Mouse (Mus musculus): Measurements from ENCODE around the gene Ube2j2.

The Ube2j2 gene

DNA sequence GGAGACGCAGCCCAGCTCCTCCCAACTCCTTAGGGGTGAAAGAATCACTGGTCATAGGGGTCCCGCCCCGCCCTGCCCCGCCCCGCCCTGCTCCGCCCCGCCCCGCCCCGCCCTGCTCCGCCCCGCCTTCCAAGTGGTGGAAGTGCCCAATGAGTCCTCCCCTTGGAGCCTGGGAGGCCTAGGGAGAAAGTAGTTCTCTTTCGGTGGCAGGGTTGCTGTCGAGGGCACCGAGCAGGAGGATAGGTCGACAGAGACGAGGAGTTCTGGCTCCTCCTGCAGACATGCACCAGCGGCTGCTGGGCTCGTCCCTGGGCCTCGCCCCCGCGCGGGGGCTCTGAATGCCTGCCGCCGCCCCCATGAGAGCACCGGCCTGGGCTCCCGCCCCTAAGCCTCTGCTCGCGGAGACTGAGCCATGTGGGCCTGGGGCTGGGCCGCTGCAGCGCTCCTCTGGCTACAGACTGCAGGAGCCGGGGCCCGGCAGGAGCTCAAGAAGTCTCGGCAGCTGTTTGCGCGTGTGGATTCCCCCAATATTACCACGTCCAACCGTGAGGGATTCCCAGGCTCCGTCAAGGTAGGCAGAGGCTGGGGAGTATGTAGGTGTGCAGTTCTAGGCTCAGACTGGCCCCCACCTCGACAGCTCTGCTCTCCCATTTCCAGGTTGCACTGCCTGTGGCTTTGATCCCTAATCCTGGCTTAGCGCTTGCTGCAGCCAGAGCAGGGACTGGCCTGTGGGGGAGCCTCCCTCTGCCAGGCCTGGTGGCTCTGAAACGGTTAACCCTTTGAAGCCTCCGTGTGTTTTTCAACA lies 18.7 kb downstream of the Ube2j2 start, which contains the start of gene C1qtnf12:
TSS of gene C1qtnf12 (plus strand) at position 152 of the 805 bp plus-strand sequence.
- DNase-seq (ENCODE audit: extremely low spot score, low read depth, low spot score) = no peak

- DNase-seq (ENCODE audit: extremely low spot score, low read depth, low spot score) = no peak
Observed at GRCm38 (mm10) chr4:155963106-155963505, 19.5 kb downstream of the Ube2j2 start.

GRCm38 (mm10) chr4:155964396-155964795 lies 20.8 kb downstream of the Ube2j2 start:
- DNase-seq (ENCODE audit: extremely low spot score, low read depth, low spot score) = no peak

GRCm38 (mm10) chr4:155969043-155969653 lies 25.5 kb downstream of the Ube2j2 start:
- no peak for DNase-seq (ENCODE audit: extremely low spot score, low read depth, low spot score)

- no peak for DNase-seq (ENCODE audit: extremely low spot score, low read depth, low spot score)
Observed at GRCm38 (mm10) chr4:155970286-155970685, 26.7 kb downstream of the Ube2j2 start.

GRCm38 (mm10) chr4:155972651-155973050 lies 29.0 kb downstream of the Ube2j2 start:
- DNase-seq (ENCODE audit: extremely low spot score, low read depth, low spot score) = no peak

DNA sequence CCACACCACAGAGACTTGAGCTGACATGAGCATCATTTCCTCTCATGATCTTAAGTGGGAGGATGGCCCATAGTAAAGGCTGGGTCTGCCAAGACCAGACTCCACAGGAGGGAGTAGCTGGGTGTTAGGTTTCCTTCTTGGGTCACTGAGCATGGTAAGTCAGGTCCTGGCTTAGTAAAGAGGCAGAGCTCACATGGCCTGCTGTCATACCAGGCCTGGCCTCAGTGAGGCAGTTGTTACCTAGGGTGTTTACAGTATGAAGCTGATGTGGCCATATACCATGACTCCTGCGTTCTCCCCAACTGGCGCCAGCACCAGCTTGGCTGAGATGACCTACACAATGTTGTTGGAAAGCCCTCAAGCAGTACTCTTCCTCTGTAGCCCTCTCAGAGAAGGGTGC lies 29.6 kb downstream of the Ube2j2 start:
- DNase-seq (ENCODE audit: extremely low spot score, low read depth, low spot score) = no peak

- DNase-seq (ENCODE audit: extremely low spot score, low read depth, low spot score) = no peak
Observed at GRCm38 (mm10) chr4:155981436-155982082, 37.9 kb downstream of the Ube2j2 start.

DNA sequence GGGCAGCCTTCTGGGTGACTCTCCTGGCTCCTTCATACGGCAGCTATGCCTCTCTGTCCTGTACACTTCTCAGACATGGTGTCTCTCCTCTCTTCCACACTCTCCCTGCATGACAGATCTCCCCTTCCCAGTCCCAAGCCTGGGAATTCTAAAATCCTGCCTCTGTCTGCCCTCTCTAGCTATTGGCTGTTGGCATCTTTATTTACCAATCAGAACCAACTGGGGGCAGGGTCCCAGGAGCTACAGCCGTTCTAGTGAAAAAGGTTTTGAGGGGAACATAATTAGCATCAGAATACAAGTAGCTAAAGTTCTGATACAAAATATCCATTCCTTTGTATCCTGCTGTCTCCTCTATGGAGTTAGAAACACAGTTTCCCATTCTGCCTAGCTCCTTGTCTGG lies 40.2 kb downstream of the Ube2j2 start:
- DNase-seq (ENCODE audit: extremely low spot score, low read depth, low spot score) = no peak

DNA sequence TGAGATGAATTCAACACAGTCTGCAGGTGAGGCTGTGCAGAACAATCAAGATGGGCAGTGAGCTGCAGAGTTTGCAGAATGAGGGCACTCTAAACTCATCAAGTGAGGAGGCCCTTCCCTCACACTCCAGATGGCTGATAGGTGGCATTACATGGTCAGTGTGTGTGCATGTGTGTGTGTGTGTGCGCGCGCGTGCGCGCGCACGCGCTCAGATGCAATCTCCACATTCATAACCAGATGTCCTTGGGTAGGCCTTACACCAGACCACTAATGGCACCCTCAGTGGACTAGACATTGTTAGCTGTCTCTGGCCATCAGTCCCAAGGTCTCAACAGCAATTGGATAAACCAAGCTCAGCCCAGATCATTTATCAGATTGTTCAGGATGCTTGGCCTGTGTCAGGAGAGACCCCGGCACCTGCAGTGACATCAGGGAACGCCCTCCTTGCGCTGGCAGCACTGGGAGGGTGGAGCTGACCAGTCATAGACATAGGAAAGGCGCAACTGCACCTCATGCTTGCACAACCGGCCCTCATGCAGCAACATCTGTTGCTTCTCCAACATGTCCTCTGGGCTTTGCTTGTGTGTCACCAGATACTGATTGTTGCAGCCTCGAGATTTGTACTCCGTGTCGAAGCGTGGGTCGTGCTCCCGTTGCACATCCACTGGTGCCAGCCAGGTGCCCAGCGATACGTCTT lies 47.7 kb downstream of the Ube2j2 start:
- no peak for DNase-seq (ENCODE audit: extremely low spot score, low read depth, low spot score)

DNA sequence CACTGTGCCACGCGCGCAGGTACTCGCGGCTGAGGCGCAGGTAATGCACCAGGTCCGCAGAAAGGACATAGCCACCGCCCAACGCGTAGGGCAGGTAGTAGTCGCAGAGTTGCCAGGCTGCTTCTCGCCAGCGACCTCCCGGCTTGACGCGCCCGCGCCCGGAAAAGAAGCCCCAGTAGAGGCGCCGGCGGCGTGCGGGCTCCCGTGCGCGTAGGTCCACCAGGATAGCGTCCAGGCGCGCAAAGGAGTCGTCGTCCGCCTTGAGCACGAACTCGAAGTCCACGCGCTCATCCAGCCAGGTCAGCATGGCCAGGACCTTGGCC lies 48.2 kb downstream of the Ube2j2 start:
- DNase-seq (ENCODE audit: extremely low spot score, low read depth, low spot score) = no peak

GRCm38 (mm10) chr4:155992241-155992905 lies 48.7 kb downstream of the Ube2j2 start, which contains the start of the genes B3galt6 and Sdf4:
TSS of gene B3galt6 (minus strand) at chr4:155992649.
TSS of gene Sdf4 (plus strand) at chr4:155992872.
- peak; percentile 49 for DNase-seq (ENCODE audit: extremely low spot score, low read depth, low spot score)

DNA sequence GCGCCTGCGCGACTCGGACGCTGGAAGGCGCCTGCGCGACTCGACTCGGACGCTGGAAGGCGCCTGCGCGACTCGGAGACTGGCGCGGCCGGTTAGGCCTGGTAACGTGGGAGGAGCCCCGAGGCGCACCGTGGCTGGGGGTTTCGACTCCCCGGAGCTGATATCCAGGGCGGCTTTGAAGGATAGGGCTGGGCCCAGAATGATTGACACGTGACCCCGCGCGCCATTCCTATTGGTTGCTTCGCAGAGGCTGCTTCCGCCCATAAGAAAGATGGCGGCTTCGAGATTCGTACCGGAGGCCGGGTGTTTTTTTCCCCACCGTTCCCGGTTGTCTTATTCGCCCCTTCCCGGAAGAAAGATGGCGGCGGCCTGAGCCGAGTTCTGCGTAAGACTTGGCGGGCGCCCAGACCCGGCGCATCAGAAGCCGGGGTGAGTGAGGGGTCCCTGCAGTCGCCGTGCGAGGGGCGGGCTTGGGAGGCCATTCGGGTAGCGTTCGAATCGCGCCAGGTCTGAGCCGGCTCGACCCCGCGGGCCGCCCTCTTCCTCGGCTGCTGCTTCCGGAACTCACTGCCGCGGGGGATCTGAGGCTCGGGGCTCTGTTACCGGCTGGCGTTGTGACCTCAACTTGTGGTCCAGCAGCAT lies 49.4 kb downstream of the Ube2j2 start:
- peak; percentile 72 for DNase-seq (ENCODE audit: extremely low spot score, low read depth, low spot score)

- no peak for DNase-seq (ENCODE audit: extremely low spot score, low read depth, low spot score)
Observed at GRCm38 (mm10) chr4:155993606-155994005, 50.0 kb downstream of the Ube2j2 start.

DNA sequence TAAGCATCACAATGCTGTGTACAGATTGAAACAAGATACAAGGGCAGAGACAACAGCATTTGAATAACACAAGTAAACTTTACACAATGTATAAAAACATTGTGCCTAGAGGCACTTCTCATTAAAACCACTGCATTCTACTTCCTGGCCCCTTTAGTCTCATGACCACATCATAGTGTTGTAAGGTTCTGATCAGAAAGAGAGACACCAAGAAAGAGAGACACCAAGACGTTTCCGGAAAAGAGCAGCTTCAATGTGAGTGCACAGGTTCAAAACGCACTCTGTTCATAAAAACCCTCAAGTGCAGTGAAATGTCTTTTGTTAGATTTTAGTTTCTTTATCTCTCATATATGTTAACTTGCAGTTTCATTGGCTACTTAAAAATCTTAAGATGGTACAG lies 60.5 kb downstream of the Ube2j2 start:
- no peak for DNase-seq (ENCODE audit: extremely low spot score, low read depth, low spot score)

- DNase-seq (ENCODE audit: extremely low spot score, low read depth, low spot score) = no peak
Observed at GRCm38 (mm10) chr4:156008369-156008768, 64.7 kb downstream of the Ube2j2 start.
